Mouse (Mus musculus): ENCODE measurements around the gene Slc35f3. TPM values are rescaled to one million over a fixed set of nuclear protein-coding genes. Genes with fewer than 3 reads are reported as not detected.

The Slc35f3 gene
- polyA plus RNA-seq, 1 experiment from 2014 or later = 1.7 TPM

DNA sequence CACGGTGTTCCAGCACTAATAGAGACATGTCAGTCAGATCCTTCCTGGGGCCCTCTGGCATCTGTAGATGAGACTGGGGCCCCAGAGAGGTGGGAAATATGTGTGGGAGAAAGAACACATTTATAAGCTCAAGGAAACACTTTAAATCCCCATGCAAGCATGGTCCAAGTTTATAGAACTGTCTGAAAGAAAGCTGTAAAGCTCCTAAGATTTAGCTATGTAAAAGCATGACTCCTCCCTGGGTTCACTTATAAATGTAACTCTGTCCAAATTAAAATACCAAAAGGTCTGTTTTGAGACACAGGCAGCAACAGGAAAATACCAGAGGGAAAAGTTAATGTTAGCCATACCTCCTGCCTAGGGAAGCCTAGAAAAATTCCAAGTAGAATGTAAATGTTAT is 42.8 kb downstream of the Slc35f3 start:
- H3K4me2 ChIP-seq = no peak overlapping the region
- H3K9ac ChIP-seq = no peak overlapping the region
- no peaks in the 10 kb centered on the region for H3K4me1 ChIP-seq
- no peak overlapping the region for H3K4me3 ChIP-seq
- WGBS = 57% methylated on average over 1 of the region's 1 CpGs
- no peak for ATAC-seq (replicated peaks)
- no peaks in the 10 kb centered on the region for H3K27me3 ChIP-seq (replicated peaks)
- no peaks in the 10 kb centered on the region for H3K9me3 ChIP-seq
- no peak overlapping the region for H3K27ac ChIP-seq
- H3K36me3 ChIP-seq (replicated peaks) = no peaks in the 10 kb centered on the region

DNA sequence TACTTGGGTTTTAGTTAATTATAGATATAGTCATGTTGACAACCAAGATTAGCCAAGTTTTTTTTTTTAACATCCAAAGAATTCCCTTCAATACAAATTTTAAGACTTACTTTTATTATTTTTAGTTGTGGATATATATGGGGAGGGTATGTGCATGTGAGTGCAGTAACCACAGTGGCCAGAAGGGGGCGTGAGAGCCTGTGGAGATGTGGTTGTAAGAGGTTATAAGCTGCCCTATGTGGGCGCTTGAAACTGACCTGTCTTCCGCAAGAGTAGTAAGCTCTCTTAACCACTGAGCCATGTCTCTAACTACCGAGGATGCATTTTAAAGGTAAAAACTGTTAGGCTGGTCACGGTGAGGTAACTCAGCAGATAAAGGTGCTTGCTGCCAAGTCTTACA is 45.1 kb downstream of the Slc35f3 start:
- no peaks in the 10 kb centered on the region for H3K27me3 ChIP-seq (replicated peaks)
- H3K4me3 ChIP-seq = no peak overlapping the region
- WGBS = 84% methylated on average over 5 of the region's 5 CpGs
- H3K36me3 ChIP-seq (replicated peaks) = no peaks in the 10 kb centered on the region
- ATAC-seq (replicated peaks) = no peak
- H3K4me1 ChIP-seq = no peaks in the 10 kb centered on the region
- H3K9ac ChIP-seq = no peak overlapping the region
- H3K9me3 ChIP-seq = no peaks in the 10 kb centered on the region
- H3K27ac ChIP-seq = no peak overlapping the region
- H3K4me2 ChIP-seq = no peak overlapping the region

DNA sequence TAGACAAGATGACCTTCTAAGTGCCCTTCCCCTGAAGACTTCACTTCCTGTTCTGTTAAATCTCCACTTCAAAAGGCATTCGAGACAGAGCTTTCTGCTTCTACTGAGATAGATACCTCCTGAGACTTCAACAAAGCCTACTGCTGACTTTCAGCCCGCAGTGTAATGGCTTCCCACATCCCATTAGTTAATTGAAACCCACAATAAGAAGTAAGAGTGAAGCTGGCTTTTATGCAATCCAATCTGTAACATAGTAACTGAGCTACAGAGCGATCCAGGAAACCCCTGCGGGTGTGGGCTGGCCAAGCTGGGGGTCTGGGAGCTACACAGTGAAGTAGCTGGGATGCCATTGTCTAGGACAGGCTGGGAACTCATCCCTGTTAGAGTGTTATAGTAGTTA is 46.7 kb downstream of the Slc35f3 start:
- Histone ChIP-seq H3K4me2 (no peak overlapping the region), H3K4me3 (no peak overlapping the region), H3K27me3 (replicated peaks) (no peaks in the 10 kb centered on the region), H3K36me3 (replicated peaks) (no peaks in the 10 kb centered on the region), H3K4me1 (no peaks in the 10 kb centered on the region), H3K27ac (no peak overlapping the region), H3K9me3 (no peaks in the 10 kb centered on the region), H3K9ac (no peak overlapping the region)
- no peak for ATAC-seq (replicated peaks)
- WGBS = 40% methylated on average over 4 of the region's 4 CpGs

DNA sequence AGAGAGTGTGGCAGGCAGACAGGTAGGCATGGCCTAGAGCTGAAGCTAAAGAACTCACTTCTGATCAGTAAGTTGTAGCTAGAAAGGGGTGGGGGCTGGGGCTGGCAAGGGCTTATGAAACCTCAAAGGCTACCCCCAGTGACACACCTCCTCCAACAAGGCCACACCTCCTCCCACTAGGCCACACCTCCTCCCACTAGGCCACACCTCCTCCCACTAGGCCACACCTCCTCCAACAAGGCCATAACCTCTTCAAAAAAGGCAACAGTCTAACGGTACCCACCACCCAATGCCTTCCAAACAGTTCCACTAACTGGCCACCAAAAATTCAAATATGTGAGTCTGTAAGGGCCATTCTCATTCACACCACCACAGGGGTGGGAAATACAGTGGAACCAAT is 54.9 kb downstream of the Slc35f3 start:
- Histone ChIP-seq H3K4me1 (no peaks in the 10 kb centered on the region), H3K9me3 (no peaks in the 10 kb centered on the region), H3K4me2 (no peak overlapping the region), H3K27ac (no peak overlapping the region), H3K9ac (no peak overlapping the region), H3K27me3 (replicated peaks) (no peaks in the 10 kb centered on the region), H3K36me3 (replicated peaks) (no peaks in the 10 kb centered on the region), H3K4me3 (no peak overlapping the region)
- WGBS = 80% methylated on average over 1 of the region's 1 CpGs
- ATAC-seq (replicated peaks) = no peak

DNA sequence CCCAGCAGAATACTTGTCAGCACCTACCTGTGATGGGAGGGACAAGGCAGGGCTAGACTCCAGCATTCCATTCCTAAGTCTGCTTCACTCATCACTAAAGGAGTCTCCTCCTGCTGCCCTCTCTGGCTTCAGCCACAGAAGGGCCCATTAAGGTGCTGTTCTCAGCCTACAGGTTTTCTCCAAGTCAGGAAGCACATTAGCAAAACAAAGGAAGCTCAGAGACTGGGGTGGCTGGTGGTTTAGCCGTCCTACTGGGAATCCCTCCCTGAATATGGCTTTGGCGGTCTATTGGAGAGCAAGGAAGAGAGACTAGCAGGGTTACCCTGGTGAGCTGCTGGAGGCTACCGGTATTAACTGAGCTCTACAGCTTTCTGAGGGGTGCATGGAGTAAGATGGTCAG is 59.6 kb downstream of the Slc35f3 start:
- no peak for ATAC-seq (replicated peaks)
- H3K9ac ChIP-seq = no peak overlapping the region
- WGBS = 29% methylated on average over 3 of the region's 3 CpGs

DNA sequence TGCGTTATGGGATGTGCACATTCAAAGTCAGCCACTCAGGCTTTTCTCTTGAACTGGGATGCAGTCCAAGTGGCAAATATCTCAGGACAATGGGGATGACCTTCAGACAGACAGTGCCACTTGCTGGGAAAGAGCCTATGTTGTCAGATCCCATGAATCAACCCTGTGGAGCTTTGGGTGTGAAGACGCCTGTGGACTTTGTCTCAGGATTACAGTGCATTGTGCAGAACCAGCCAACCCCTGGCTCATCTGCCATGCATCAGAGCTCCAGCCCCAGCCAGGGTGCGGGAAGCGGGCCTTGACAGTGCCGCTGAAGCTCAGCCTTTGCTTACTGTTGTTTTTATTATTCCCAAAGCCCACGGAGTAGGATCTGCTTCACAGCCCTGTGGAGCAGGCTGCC is 60.9 kb downstream of the Slc35f3 start:
- H3K9ac ChIP-seq = no peak overlapping the region
- WGBS = 22% methylated on average over 6 of the region's 6 CpGs
- no peak overlapping the region for H3K27ac ChIP-seq

More for the DNA sequence above, 59.6 kb downstream of the Slc35f3 start:
- H3K36me3 ChIP-seq (replicated peaks) = no peaks in the 10 kb centered on the region
- no peak overlapping the region for H3K27ac ChIP-seq
- no peak overlapping the region for H3K4me2 ChIP-seq
- 0 out of 2 replicates have a peak, but pooled peaks cover 4% of the 10 kb centered on the region for H3K4me1 ChIP-seq
- H3K4me3 ChIP-seq = no peak overlapping the region
- no peaks in the 10 kb centered on the region for H3K9me3 ChIP-seq
- no peaks in the 10 kb centered on the region for H3K27me3 ChIP-seq (replicated peaks)

DNA sequence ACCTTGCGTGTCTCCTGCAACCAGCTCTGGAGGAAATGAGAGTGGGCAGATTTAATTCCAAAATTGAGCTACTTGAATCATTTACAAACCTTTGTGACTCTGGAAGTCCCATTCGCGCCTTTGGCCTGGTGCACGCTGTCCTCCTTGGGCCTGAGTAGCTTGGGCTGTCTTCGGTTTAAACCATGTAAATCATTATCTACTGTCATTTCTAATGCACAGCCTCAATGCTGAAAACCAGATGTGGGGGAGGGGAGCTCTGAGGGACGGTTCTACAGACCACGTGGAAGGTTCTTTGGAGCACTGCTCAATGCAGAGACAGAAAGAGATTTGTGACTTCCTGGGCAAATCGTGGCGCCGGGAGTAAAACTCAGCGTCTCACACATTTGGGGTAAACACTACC is 61.7 kb downstream of the Slc35f3 start:
- Histone ChIP-seq H3K4me2 (no peak overlapping the region), H3K4me1 (0 out of 2 replicates have a peak, but pooled peaks cover 4% of the 10 kb centered on the region), H3K9me3 (no peaks in the 10 kb centered on the region), H3K27me3 (replicated peaks) (no peaks in the 10 kb centered on the region), H3K27ac (no peak overlapping the region), H3K36me3 (replicated peaks) (no peaks in the 10 kb centered on the region), H3K4me3 (no peak overlapping the region), H3K9ac (no peak overlapping the region)
- WGBS = 77% methylated on average over 11 of the region's 11 CpGs
- no peak for ATAC-seq (replicated peaks)

More for the DNA sequence above, 60.9 kb downstream of the Slc35f3 start:
- no peaks in the 10 kb centered on the region for H3K9me3 ChIP-seq
- no peaks in the 10 kb centered on the region for H3K36me3 ChIP-seq (replicated peaks)
- H3K4me2 ChIP-seq = no peak overlapping the region
- no peak overlapping the region for H3K4me3 ChIP-seq
- H3K4me1 ChIP-seq = 0 out of 2 replicates have a peak, but pooled peaks cover 4% of the 10 kb centered on the region
- ATAC-seq (replicated peaks) = no peak
- H3K27me3 ChIP-seq (replicated peaks) = no peaks in the 10 kb centered on the region

DNA sequence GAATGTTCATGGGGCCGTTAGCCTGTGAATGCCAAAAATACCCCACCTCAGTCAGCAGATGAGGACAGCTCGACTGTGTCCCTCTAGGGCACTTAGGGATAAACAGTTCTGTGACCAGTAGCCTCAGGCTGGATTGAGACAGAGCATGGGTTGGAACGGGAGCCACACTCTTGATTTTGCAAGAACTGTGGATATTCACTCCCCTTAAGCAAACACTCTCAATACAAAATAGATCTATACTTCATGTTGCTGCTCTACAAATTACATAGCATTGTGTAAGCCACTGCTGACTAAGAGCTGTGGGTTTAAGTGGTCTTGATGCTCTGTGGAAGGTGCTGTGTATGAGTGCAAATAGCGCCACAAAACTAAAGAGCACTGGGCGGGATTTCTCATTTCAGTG is 62.3 kb downstream of the Slc35f3 start:
- no peak overlapping the region for H3K9ac ChIP-seq
- H3K27ac ChIP-seq = no peak overlapping the region
- 0 out of 2 replicates have a peak, but pooled peaks cover 4% of the 10 kb centered on the region for H3K4me1 ChIP-seq
- H3K27me3 ChIP-seq (replicated peaks) = no peaks in the 10 kb centered on the region
- no peak for ATAC-seq (replicated peaks)
- H3K4me3 ChIP-seq = no peak overlapping the region
- no peaks in the 10 kb centered on the region for H3K9me3 ChIP-seq
- H3K4me2 ChIP-seq = no peak overlapping the region
- WGBS = 60% methylated on average over 5 of the region's 5 CpGs
- no peaks in the 10 kb centered on the region for H3K36me3 ChIP-seq (replicated peaks)

DNA sequence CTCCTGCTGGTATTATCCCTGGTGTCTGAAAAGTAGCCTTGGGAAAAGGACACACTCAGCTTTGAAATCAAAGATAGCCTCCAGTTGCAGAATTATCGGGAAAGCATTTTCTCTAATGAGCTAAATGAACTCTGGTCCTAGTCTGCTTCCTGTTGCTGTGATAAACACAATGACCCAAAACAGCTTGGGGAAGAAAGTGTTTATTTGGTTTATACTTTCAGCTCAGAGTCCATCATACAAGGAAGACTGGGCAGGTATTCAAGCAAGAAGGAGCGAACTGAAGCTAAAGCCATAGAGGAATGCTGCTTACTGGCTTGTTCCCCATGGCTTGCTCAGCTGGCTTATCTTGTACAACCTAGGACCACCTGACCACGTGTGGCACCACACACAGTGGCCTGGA is 67.9 kb downstream of the Slc35f3 start:
- H3K4me1 ChIP-seq = no peaks in the 10 kb centered on the region
- H3K4me2 ChIP-seq = no peak overlapping the region
- H3K27ac ChIP-seq = no peak overlapping the region
- WGBS = 72% methylated on average over 3 of the region's 3 CpGs
- no peak overlapping the region for H3K4me3 ChIP-seq
- no peaks in the 10 kb centered on the region for H3K9me3 ChIP-seq
- no peaks in the 10 kb centered on the region for H3K36me3 ChIP-seq (replicated peaks)
- H3K27me3 ChIP-seq (replicated peaks) = no peaks in the 10 kb centered on the region
- ATAC-seq (replicated peaks) = no peak
- H3K9ac ChIP-seq = no peak overlapping the region

DNA sequence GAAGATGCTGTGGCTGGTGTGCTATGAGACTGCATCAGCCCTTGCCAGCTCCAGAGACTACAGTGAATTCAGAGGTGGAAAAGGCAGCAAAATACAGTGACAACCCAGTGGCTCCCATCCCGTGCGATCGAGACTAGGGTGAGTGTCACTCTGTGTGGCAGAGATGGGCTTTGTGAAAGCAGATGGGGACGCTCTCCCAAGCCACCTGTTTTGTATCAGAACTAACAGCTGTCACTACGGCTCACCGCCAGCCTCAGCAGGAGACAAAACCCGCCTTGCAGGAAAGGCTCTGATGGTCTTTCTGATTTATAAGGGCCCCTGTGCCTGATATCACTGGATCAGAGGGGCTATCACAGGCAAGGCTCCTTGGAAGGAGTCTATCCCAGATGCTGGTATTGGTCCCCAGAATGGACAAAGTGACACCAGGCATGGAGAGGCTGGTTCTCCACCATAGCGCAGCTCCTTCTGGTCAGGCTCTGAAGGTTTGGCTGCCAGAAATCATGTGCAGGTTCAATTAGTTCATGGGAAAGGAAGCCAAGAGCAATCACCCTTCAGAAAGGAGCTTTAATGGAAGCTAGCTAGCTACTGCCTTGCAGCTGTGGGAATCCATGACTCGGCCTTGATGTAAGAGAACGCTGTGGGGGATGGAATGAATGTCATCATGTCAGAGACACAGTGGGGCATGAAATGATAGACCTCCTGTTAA is 70.1 kb downstream of the Slc35f3 start:
- no peak overlapping the region for H3K27ac ChIP-seq
- ATAC-seq (replicated peaks) = no peak
- no peaks in the 10 kb centered on the region for H3K9me3 ChIP-seq
- no peaks in the 10 kb centered on the region for H3K27me3 ChIP-seq (replicated peaks)
- no peaks in the 10 kb centered on the region for H3K36me3 ChIP-seq (replicated peaks)
- H3K4me3 ChIP-seq = no peak overlapping the region
- H3K4me1 ChIP-seq = no peaks in the 10 kb centered on the region
- WGBS = 75% methylated on average over 10 of the region's 10 CpGs
- no peak overlapping the region for H3K9ac ChIP-seq
- no peak overlapping the region for H3K4me2 ChIP-seq

DNA sequence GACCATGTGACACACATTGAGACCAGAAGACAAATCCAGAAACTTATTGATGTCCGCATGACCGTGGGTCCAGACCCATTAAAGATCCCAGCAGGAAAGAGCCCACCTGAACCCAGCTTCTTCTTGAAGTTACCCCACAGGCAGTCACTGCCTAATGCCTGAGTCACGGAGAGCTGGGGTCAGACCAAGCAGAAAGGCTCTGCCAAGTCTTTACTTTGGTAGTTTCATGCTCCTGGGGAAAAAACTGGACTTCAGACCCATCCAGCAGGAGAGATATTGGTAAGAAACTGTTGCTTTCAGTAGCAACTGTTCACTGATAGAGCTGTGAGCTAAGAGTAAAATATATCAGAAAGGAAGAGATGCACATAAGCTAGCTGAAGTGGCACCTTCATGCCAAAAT is 73.5 kb downstream of the Slc35f3 start:
- Histone ChIP-seq H3K27me3 (replicated peaks) (no peaks in the 10 kb centered on the region), H3K4me3 (no peak overlapping the region), H3K27ac (no peak overlapping the region), H3K9me3 (no peaks in the 10 kb centered on the region), H3K9ac (no peak overlapping the region), H3K4me2 (no peak overlapping the region), H3K36me3 (replicated peaks) (no peaks in the 10 kb centered on the region), H3K4me1 (no peaks in the 10 kb centered on the region)
- ATAC-seq (replicated peaks) = no peak
- WGBS = 78% methylated on average over 3 of the region's 3 CpGs

DNA sequence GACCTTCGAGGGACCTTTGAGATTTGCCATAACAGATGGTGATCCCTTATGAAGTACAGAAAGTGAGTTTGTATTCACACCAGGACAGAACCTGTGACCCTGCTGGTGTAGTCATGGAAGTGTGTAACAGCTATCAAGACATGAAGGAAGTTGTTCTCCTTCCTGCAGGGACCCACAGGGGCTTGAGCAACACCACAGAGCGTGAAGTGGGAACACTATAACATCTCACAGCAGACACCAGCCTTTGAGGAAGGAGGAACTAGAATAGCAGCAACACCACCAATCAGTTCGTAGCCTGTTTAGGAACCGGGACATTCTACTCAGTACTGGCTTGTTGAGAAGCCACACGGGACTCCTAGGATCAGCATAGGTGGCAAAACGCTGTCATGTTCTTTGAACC is 81.2 kb downstream of the Slc35f3 start:
- Histone ChIP-seq H3K36me3 (replicated peaks) (no peaks in the 10 kb centered on the region), H3K4me1 (no peaks in the 10 kb centered on the region), H3K27ac (no peak overlapping the region), H3K9ac (no peak overlapping the region), H3K4me3 (no peak overlapping the region), H3K27me3 (replicated peaks) (no peaks in the 10 kb centered on the region), H3K9me3 (no peaks in the 10 kb centered on the region), H3K4me2 (no peak overlapping the region)
- ATAC-seq (replicated peaks) = no peak
- WGBS = 86% methylated on average over 6 of the region's 6 CpGs

DNA sequence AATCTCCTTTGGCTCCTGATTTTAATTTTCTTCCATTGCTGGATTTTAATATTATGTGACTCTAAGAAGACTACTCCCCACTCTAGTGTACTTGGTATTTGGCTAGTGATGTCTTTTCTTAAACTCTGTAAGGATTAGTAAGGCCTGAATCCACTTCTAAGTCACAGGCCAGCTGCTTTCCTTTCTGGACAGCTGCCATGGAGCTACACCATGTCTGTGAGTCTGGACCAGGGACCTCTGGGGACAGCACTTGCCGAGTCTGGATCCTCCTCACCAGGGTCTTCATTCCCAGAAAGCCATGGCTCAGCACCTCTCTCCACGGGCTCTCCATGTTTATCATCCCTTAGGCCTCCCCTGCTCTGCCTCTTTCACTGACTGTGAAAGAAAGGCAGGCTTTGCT is 81.8 kb downstream of the Slc35f3 start:
- H3K9ac ChIP-seq = no peak overlapping the region
- H3K4me3 ChIP-seq = no peak overlapping the region
- no peak for ATAC-seq (replicated peaks)
- H3K4me1 ChIP-seq = no peaks in the 10 kb centered on the region
- H3K27me3 ChIP-seq (replicated peaks) = no peaks in the 10 kb centered on the region
- no peaks in the 10 kb centered on the region for H3K9me3 ChIP-seq
- no peaks in the 10 kb centered on the region for H3K36me3 ChIP-seq (replicated peaks)
- 50% methylated on average over 2 of the region's 2 CpGs for WGBS
- H3K4me2 ChIP-seq = no peak overlapping the region
- H3K27ac ChIP-seq = no peak overlapping the region
